Mouse (Mus musculus): ENCODE results near the gene Ugt1a8. TPM values are rescaled to one million over a fixed set of nuclear protein-coding genes. Genes with fewer than 3 reads are reported as not detected.

Ugt1a8 gene
- polyA plus RNA-seq, 1 experiment from 2014 or later = not detected

DNA sequence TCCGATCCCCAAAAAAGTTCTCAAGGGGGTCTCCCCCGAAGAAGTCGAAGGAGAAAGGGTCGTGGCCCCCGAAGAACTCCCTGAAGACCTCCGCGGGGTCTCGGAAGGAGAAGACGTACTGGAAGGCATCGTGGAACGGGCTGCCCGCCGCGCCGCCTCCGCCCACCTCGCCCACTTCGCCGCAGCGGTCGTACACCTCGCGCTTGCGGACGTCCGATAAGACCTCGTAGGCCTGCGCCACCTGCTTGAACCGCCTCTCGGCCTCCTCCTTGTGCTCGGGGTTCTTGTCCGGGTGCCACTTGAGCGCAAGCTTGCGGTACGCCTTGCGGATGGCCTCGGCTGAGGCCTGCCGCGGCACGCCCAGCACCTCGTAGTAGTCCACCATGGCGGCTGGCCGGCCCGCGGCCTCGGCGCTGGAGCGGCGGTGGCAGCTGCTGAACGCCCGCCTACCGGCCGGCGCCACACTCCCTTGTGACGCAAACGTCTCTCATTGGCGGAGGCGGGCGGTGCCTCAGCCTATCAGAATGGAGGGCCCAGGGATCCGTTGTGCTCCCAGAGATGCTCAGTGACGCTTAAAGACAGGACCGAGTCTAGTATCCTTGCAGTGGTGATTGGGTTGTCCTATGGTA lies 117.8 kb downstream of the Ugt1a8 start, which contains the start of gene Dnajb3:
Gene Dnajb3 (minus strand): TSS at position 489 of the 629 bp plus-strand sequence.
- ATAC-seq (ENCODE audit: low FRiP score, low TSS enrichment) = peak; percentile 96
- no peaks in the 10 kb centered on the region for H3K36me3 ChIP-seq (ENCODE audit: insufficient read depth, low read length)
- peak within 1 kb of the TSS; percentile 49 for H3K4me3 ChIP-seq (ENCODE audit: low read length)
- 7% methylated on average over 62 of the region's 62 CpGs for WGBS
- H3K9ac ChIP-seq (replicated peaks; ENCODE audit: low read length) = peak within 1 kb of the TSS; percentile 77
- H3K4me2 ChIP-seq (replicated peaks; ENCODE audit: low read depth, low read length) = peak within 1 kb of the TSS; percentile 91
- H3K27me3 ChIP-seq (ENCODE audit: insufficient read depth, low read length) = no peaks in the 10 kb centered on the region
- no peak within 1 kb of the TSS for H3K27ac ChIP-seq (ENCODE audit: low read length)
- peaks cover 9% of the 10 kb centered on the region; the same call in 1 of the 2 replicates for H3K4me1 ChIP-seq (ENCODE audit: insufficient read depth, low read length)
- H3K9me3 ChIP-seq (ENCODE audit: low read length) = peaks cover 16% of the 10 kb centered on the region

DNA sequence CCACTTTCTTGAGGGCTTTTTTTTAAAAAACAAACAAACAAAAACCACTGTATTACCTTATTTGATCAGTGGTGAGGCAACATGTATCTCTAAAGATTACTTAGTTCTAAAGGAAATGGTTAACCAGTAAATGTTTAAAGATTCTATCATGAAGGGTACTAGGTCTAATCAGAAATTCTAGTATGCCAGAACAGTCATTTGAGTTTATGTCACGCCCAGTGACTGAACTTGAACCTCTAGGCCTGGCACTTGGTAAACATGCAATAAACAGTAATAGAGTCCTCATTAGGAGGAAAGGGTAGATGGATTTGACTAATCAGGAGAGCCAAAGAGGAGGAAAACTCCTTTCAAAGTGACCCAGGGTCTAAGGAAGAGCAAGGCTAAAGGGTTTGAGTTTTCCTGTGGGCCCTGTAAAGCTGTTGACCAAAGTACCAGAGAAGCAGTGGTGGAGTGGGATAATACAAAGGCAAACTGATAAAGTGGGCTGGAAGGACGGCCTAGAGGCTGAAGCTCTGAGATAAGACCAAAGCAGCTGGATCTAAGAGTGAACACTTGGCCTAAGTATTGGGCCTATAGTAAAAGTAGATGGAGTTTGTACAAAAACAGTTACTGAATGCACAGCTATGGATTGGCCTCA lies 119.3 kb downstream of the Ugt1a8 start:
- Histone ChIP-seq H3K27me3 (ENCODE audit: insufficient read depth, low read length) (no peaks in the 10 kb centered on the region), H3K27ac (ENCODE audit: low read length) (no peak overlapping the region), H3K4me1 (ENCODE audit: insufficient read depth, low read length) (peaks cover 9% of the 10 kb centered on the region; the same call in 1 of the 2 replicates), H3K9me3 (ENCODE audit: low read length) (peaks cover 24% of the 10 kb centered on the region), H3K9ac (replicated peaks; ENCODE audit: low read length) (no peak overlapping the region), H3K4me2 (replicated peaks; ENCODE audit: low read depth, low read length) (no peak overlapping the region), H3K4me3 (ENCODE audit: low read length) (no peak overlapping the region), H3K36me3 (ENCODE audit: insufficient read depth, low read length) (no peaks in the 10 kb centered on the region)
- 76% methylated on average over 2 of the region's 2 CpGs for WGBS
- ATAC-seq (ENCODE audit: low FRiP score, low TSS enrichment) = no peak

DNA sequence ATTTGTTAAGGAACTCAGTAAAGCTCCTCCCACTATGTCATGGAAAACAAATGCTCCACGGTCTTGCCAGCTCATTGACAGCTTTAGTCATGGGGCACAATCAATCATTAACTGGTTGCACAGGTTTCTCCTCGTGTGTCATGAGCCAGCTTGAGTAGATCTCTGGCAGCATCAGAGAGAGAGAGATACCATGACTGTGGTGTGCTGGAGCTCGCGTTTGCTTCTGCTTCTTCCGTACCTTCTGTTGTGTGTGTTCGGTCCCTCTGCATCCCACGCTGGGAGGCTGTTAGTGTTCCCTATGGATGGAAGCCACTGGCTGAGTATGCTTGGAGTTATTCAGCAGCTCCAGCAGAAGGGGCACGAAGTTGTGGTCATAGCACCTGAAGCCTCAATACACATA lies 124.2 kb downstream of the Ugt1a8 start, which contains the start of gene Ugt1a1:
Gene Ugt1a1 (plus strand): TSS at position 148 of the 400 bp plus-strand sequence.
- H3K27me3 ChIP-seq (ENCODE audit: insufficient read depth, low read length) = no peaks in the 10 kb centered on the region
- ATAC-seq (ENCODE audit: low FRiP score, low TSS enrichment) = peak; percentile 25; the same call in 1 of the 2 replicates
- H3K36me3 ChIP-seq (ENCODE audit: insufficient read depth, low read length) = no peaks in the 10 kb centered on the region
- no peak within 1 kb of the TSS for H3K27ac ChIP-seq (ENCODE audit: low read length)
- WGBS = 67% methylated on average over 8 of the region's 8 CpGs
- no peak within 1 kb of the TSS for H3K4me3 ChIP-seq (ENCODE audit: low read length)
- no peaks in the 10 kb centered on the region for H3K4me1 ChIP-seq (ENCODE audit: insufficient read depth, low read length)
- H3K9ac ChIP-seq (replicated peaks; ENCODE audit: low read length) = no peak within 1 kb of the TSS
- no peak within 1 kb of the TSS for H3K4me2 ChIP-seq (replicated peaks; ENCODE audit: low read depth, low read length)
- H3K9me3 ChIP-seq (ENCODE audit: low read length) = peaks cover 53% of the 10 kb centered on the region

DNA sequence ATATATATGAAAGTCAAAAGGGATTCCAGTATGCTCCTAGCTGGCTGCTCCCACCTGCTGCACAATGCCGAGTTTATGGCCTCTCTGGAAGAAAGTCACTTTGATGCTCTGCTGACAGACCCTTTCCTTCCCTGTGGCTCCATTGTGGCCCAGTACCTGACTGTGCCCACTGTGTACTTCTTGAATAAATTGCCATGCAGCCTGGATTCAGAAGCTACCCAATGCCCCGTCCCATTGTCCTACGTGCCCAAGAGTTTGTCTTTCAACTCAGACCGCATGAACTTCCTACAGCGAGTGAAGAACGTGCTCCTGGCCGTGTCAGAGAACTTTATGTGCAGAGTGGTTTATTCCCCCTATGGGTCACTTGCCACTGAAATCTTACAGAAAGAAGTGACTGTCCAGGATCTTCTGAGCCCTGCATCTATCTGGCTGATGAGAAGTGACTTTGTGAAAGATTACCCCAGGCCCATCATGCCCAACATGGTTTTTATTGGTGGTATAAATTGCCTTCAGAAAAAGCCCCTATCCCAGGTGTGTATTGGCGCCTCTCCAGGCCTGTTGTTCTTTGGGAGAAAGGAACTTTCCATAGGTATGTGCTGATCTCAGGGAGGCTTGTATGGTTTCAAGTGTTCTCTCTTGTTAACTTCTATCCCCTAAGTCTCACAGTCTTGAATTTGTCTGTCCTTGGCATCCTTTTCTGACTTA lies 124.9 kb downstream of the Ugt1a8 start:
- Histone ChIP-seq H3K9me3 (ENCODE audit: low read length) (peaks cover 60% of the 10 kb centered on the region), H3K4me3 (ENCODE audit: low read length) (no peak overlapping the region), H3K4me2 (replicated peaks; ENCODE audit: low read depth, low read length) (no peak overlapping the region), H3K27me3 (ENCODE audit: insufficient read depth, low read length) (no peaks in the 10 kb centered on the region), H3K27ac (ENCODE audit: low read length) (no peak overlapping the region), H3K36me3 (ENCODE audit: insufficient read depth, low read length) (no peaks in the 10 kb centered on the region), H3K4me1 (ENCODE audit: insufficient read depth, low read length) (no peaks in the 10 kb centered on the region), H3K9ac (replicated peaks; ENCODE audit: low read length) (no peak overlapping the region)
- WGBS = 62% methylated on average over 8 of the region's 8 CpGs
- no peak for ATAC-seq (ENCODE audit: low FRiP score, low TSS enrichment)

DNA sequence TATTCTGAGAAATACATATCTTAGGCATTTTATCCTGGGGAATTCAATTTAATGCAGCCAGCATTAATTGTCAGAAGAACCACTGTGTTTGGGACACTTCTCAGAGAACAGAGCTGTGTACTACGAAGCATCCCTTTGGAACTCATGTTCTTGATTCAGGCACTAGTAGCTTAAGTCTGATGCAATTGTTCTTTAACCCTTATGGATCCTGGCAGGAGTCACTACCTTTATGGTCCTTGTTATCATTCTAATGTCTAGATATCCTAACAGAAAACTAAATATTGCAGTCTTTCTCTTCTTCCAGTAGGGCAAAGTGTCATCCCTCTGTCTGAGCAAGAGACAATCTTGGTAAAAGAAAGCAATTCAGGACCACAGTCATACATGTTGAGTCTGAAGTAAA lies 125.4 kb downstream of the Ugt1a8 start:
- Histone ChIP-seq H3K4me3 (ENCODE audit: low read length) (no peak overlapping the region), H3K36me3 (ENCODE audit: insufficient read depth, low read length) (no peaks in the 10 kb centered on the region), H3K9ac (replicated peaks; ENCODE audit: low read length) (no peak overlapping the region), H3K27me3 (ENCODE audit: insufficient read depth, low read length) (no peaks in the 10 kb centered on the region), H3K9me3 (ENCODE audit: low read length) (peaks cover 63% of the 10 kb centered on the region), H3K27ac (ENCODE audit: low read length) (no peak overlapping the region), H3K4me1 (ENCODE audit: insufficient read depth, low read length) (no peaks in the 10 kb centered on the region), H3K4me2 (replicated peaks; ENCODE audit: low read depth, low read length) (no peak overlapping the region)
- 85% methylated on average over 1 of the region's 1 CpGs for WGBS
- ATAC-seq (ENCODE audit: low FRiP score, low TSS enrichment) = no peak

DNA sequence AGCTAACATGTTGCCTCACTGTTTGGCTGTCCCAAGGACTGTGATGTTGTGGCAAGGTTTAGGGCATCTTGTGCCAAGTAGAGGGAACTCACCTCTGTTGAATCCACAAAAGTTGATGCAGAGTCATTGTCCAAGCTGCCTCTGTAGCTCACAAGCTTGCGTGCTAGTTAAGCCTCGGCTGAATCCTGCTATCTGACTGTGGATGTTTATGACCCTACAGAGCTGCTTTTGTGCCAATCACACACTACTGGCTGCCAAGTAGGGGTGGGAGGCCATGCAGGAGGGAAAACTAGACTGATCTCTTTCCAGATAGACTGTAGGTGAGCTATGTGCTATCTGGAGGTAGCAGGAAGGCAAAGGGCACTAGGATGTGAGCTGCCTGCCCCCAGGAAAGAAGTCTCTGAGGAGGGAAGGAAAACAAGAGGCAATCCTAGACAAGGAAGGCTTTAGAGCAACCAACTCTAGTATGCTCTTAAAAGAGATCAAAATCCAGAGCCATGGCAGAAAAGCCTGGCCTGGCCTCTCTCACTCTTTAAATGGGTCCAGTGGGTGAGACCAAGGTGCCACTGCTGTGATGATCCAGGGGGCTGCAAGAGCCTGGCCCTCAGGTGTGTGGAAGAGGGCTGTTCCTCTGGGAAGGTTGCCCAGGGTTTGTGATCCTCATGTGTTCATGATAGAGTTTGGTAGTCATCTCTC lies 126.3 kb downstream of the Ugt1a8 start:
- Histone ChIP-seq H3K9me3 (ENCODE audit: low read length) (peaks cover 63% of the 10 kb centered on the region), H3K4me3 (ENCODE audit: low read length) (no peak overlapping the region), H3K4me2 (replicated peaks; ENCODE audit: low read depth, low read length) (no peak overlapping the region), H3K36me3 (ENCODE audit: insufficient read depth, low read length) (no peaks in the 10 kb centered on the region), H3K9ac (replicated peaks; ENCODE audit: low read length) (no peak overlapping the region), H3K27me3 (ENCODE audit: insufficient read depth, low read length) (no peaks in the 10 kb centered on the region), H3K27ac (ENCODE audit: low read length) (no peak overlapping the region), H3K4me1 (ENCODE audit: insufficient read depth, low read length) (no peaks in the 10 kb centered on the region)
- 0 out of 2 replicates have a peak, but pooled peaks have one; percentile 5 for ATAC-seq (ENCODE audit: low FRiP score, low TSS enrichment)
- 74% methylated on average over 2 of the region's 2 CpGs for WGBS

DNA sequence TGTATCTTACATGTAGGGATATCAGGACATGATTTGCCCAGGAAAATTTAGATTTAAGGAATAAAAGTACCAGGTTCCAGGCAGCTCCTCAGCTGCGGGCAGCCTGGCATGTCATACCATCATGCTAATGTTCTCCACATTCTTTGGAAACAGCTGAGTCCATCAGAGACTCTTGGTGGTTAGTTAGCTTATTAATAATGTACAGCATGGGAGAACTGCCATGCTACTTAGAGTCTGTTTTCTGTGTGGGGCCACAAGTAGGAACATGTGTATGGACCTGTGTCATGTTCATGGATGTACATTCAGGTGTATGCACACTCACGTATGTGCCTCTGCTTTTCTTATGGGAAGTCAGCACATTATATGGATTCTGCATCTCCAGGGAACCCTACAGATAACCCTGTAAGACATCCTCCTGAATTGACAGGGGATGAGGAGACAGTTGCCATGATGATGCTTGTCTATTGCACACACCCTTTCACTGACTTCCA lies 126.9 kb downstream of the Ugt1a8 start:
- Histone ChIP-seq H3K4me3 (ENCODE audit: low read length) (no peak overlapping the region), H3K36me3 (ENCODE audit: insufficient read depth, low read length) (no peaks in the 10 kb centered on the region), H3K9ac (replicated peaks; ENCODE audit: low read length) (no peak overlapping the region), H3K27me3 (ENCODE audit: insufficient read depth, low read length) (no peaks in the 10 kb centered on the region), H3K4me2 (replicated peaks; ENCODE audit: low read depth, low read length) (no peak overlapping the region), H3K9me3 (ENCODE audit: low read length) (peaks cover 63% of the 10 kb centered on the region), H3K4me1 (ENCODE audit: insufficient read depth, low read length) (no peaks in the 10 kb centered on the region), H3K27ac (ENCODE audit: low read length) (no peak overlapping the region)
- ATAC-seq (ENCODE audit: low FRiP score, low TSS enrichment) = no peak
- 77% methylated on average over 2 of the region's 2 CpGs for WGBS

DNA sequence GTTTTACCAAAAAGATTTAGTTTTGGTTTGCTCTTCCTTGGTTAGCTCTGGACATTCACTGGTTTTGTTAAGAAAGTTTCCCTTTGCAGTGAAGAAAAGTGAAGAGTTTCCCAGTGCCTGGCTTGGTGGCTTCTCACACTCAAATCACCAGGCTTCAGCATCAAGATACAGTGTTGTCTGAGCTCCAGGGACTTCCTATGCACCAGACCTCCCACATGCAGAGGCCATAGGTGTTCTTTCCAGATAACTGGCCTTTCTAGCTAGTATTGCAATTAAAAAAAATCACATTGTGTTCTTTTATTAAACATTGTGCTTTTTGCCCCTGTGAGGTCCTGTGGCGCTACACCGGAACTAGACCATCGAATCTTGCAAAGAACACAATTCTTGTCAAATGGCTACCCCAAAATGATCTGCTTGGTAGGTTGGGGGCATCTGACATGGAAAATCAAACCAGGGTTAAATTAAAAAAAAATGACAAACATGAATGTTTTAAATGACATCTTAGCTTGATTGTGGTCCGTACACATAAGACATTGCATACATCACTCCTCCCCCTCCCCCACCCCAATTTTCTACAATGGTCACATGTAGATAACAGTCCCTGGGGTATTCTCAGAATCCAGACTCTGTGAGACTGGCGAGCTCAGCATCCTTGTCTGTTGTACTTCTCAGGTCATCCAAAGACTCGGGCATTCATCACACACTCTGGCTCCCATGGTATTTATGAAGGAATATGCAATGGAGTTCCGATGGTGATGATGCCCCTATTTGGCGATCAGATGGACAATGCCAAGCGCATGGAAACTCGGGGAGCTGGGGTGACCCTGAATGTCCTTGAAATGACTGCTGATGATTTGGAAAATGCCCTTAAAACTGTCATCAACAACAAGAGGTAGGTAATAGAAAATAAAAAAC lies 128.1 kb downstream of the Ugt1a8 start:
- Histone ChIP-seq H3K27me3 (ENCODE audit: insufficient read depth, low read length) (no peaks in the 10 kb centered on the region), H3K4me3 (ENCODE audit: low read length) (no peak overlapping the region), H3K4me1 (ENCODE audit: insufficient read depth, low read length) (no peaks in the 10 kb centered on the region), H3K9ac (replicated peaks; ENCODE audit: low read length) (no peak overlapping the region), H3K36me3 (ENCODE audit: insufficient read depth, low read length) (no peaks in the 10 kb centered on the region), H3K4me2 (replicated peaks; ENCODE audit: low read depth, low read length) (no peak overlapping the region), H3K27ac (ENCODE audit: low read length) (no peak overlapping the region), H3K9me3 (ENCODE audit: low read length) (peaks cover 61% of the 10 kb centered on the region)
- WGBS = 73% methylated on average over 10 of the region's 10 CpGs
- ATAC-seq (ENCODE audit: low FRiP score, low TSS enrichment) = no peak

DNA sequence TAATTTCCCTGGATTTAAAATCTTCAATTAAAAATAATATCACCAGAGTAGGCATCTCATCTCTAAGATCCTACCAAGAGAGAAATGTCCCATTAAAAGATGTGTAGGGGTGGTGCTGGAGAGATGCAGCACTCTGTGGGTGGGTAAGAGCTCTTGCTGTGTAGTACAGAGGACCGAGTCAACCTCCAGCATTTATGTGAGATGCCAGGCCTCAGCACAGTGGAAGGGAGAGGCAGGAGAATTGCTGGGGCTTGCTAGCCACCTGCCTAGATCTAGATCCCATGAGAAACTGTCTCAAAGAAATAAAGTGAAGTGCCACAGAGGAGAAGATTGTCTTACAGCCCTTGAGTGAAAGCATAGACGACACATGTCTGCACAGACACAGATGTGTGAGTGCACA lies 128.9 kb downstream of the Ugt1a8 start:
- H3K9me3 ChIP-seq (ENCODE audit: low read length) = peaks cover 57% of the 10 kb centered on the region
- WGBS = 50% methylated on average over 2 of the region's 2 CpGs
- ATAC-seq (ENCODE audit: low FRiP score, low TSS enrichment) = peak; percentile 3; the same call in 1 of the 2 replicates

More for the DNA sequence above, 128.9 kb downstream of the Ugt1a8 start:
- Histone ChIP-seq H3K36me3 (ENCODE audit: insufficient read depth, low read length) (no peaks in the 10 kb centered on the region), H3K9ac (replicated peaks; ENCODE audit: low read length) (no peak overlapping the region), H3K27ac (ENCODE audit: low read length) (no peak overlapping the region), H3K4me2 (replicated peaks; ENCODE audit: low read depth, low read length) (no peak overlapping the region), H3K4me3 (ENCODE audit: low read length) (no peak overlapping the region), H3K4me1 (ENCODE audit: insufficient read depth, low read length) (no peaks in the 10 kb centered on the region), H3K27me3 (ENCODE audit: insufficient read depth, low read length) (no peaks in the 10 kb centered on the region)
